15 mouse cellular contexts compared by ENCODE assay signal in the genomic region with DNA sequence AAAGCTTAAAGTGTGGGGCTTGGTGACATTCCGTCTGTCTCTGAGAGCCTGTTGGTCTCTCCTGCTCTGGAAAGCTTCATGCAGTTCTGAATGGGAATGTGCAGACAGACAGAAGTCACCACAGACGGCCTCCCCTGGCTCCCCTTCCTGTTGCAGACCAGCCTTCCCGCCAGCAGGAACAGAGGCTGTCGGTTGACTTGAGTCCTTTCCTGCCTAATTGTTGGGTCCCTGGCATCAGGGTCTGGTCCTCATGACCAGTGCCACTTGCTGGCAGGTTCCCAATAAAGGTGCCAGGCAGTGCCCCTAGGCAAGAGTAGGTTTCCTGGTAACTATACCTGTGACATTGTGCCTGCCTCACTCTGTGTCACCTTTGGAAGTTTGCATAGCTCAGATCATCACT. TPM values are rescaled to one million over a fixed set of nuclear protein-coding genes. Genes with fewer than 3 reads are reported as not detected.
"Had no signal": no experiment of that assay in that cellular context is flagged by ENCODE, and none has a peak within 500 bp of the region (broad histone marks: within the 10 kb centered on the region; RNA-seq: fewer than 3 reads in every experiment).

No protein-coding gene starts in this region.

- DNase-seq: kidney, postnatal 36 days; lung, adult 18-20 months; retina, postnatal 1 day; right cerebral cortex, postnatal 4 days; spleen, adult 18-20 months; thymus, adult 18-20 months; thymus, postnatal 14 days had no signal

- ATAC-seq: midbrain, embryonic 16.5 days had no signal

- H3K27ac ChIP-seq: kidney, postnatal 0 days; limb, embryonic 13.5 days; liver, embryonic 14.5 days; midbrain, embryonic 12.5 days; neural tube, embryonic 13.5 days had no signal

- H3K4me3 ChIP-seq: limb, embryonic 13.5 days; midbrain, embryonic 12.5 days; neural tube, embryonic 13.5 days had no signal

RNA-seq across cellular contexts. Expression of a gene that starts 38.5 kb away (rescaled TPM):
- total RNA-seq: megakaryocyte-erythroid progenitor cell, adult 5-6 weeks had no signal

RNA-seq across cellular contexts. Expression of a gene that starts 44.9 kb away (rescaled TPM):
- total RNA-seq: liver, adult 2 months; megakaryocyte-erythroid progenitor cell, adult 5-6 weeks had no signal
